Mouse (Mus musculus) MEL (cell line): ENCODE data around the gene Zswim7. TPM values are rescaled to one million over a fixed set of nuclear protein-coding genes. Genes with fewer than 3 reads are reported as not detected.

Experiments
- DNase-seq: peaks from one replicate; pipeline ENCODE4 v3.0.0; 2011; ENCODE audit warnings: low read depth, low spot score
- H3K27ac ChIP-seq: 2 replicates; pipeline ENCODE4 v1.5.1; 2012; ENCODE audit warnings: low read depth, mild to moderate bottlenecking, control low read depth, low read length, moderate library complexity; ENCODE audit not compliant: control insufficient read depth
- H3K27me3 ChIP-seq, 2 experiments: fragments of 150-350 bp in 1 of 2; sonication (generic) in 1 of 2; 2 replicates each; pipeline ENCODE4 v1.6.1; 2012; ENCODE audit warnings: low read length in 2 of 2, mild to moderate bottlenecking in 2 of 2, improper control_type of control experiment in 1 of 2, moderate library complexity in 1 of 2; ENCODE audit not compliant: insufficient read depth in 2 of 2, control insufficient read depth in 1 of 2
- H3K36me3 ChIP-seq, 2 experiments: 2 replicates each; pipeline ENCODE4 v1.6.1; 2012 to 2014; ENCODE audit warnings: low read length in 2 of 2, improper control_type of control experiment in 1 of 2, inconsistent platforms in 1 of 2, mild to moderate bottlenecking in 1 of 2; ENCODE audit not compliant: insufficient read depth in 2 of 2, control insufficient read depth in 1 of 2
- H3K4me1 ChIP-seq, 2 experiments: fragments of 150-350 bp in 1 of 2; sonication (generic) in 1 of 2; 2 replicates each; pipeline ENCODE4 v1.6.1; 2012; ENCODE audit warnings: low read length in 2 of 2, improper control_type of control experiment in 1 of 2, mild to moderate bottlenecking in 1 of 2; ENCODE audit not compliant: insufficient read depth in 2 of 2, control insufficient read depth in 1 of 2
- H3K4me3 ChIP-seq, 2 experiments: fragments of 150-350 bp in 1 of 2; sonication (generic) in 1 of 2; 2 replicates each; pipeline ENCODE4 v1.5.1; 2012; ENCODE audit warnings: low read depth in 2 of 2, low read length in 2 of 2, mild to moderate bottlenecking in 2 of 2, moderate library complexity in 2 of 2, control low read depth in 1 of 2, improper control_type of control experiment in 1 of 2; ENCODE audit not compliant: control insufficient read depth in 1 of 2, insufficient read depth in 1 of 2
- H3K79me2 ChIP-seq: 2 replicates; pipeline ENCODE4 v1.6.1; 2012; ENCODE audit warnings: mild to moderate bottlenecking, low read length, moderate library complexity; ENCODE audit not compliant: control insufficient read depth, poor library complexity, insufficient read depth
- H3K9ac ChIP-seq: 2 replicates; pipeline ENCODE4 v1.6.1; 2012; ENCODE audit warnings: low read depth, mild to moderate bottlenecking, control low read depth, low read length, moderate library complexity; ENCODE audit not compliant: control insufficient read depth, poor library complexity, severe bottlenecking
- H3K9me3 ChIP-seq: fragments of 150-350 bp; sonication (generic); replicated peaks from 2 replicates; pipeline ENCODE4 v1.6.1; 2012; ENCODE audit warnings: mild to moderate bottlenecking, low read length, improper control_type of control experiment, moderate library complexity; ENCODE audit not compliant: insufficient read depth
- CHD1 ChIP-seq: IDR thresholded peaks from 2 replicates; pipeline ENCODE4 v1.6.1; 2012; ENCODE audit warnings: low read depth, mild to moderate bottlenecking, inconsistent platforms, low read length, improper control_type of control experiment
- CHD2 ChIP-seq: IDR thresholded peaks from 2 replicates; pipeline ENCODE4 v1.6.1; 2011; ENCODE audit warnings: low read length, improper control_type of control experiment
- CTCF ChIP-seq, 3 experiments: IDR thresholded peaks in 2 of 3; conservative IDR thresholded peaks in 1 of 3; 2 replicates each; pipeline ENCODE4 v1.5.1; 2011 to 2012; ENCODE audit warnings: low read length in 3 of 3, low read depth in 2 of 3, mild to moderate bottlenecking in 2 of 3, improper control_type of control experiment in 1 of 3, inconsistent platforms in 1 of 3, mixed read lengths in 1 of 3, moderate library complexity in 1 of 3; ENCODE audit not compliant: control insufficient read depth in 1 of 3, insufficient read depth in 1 of 3, poor library complexity in 1 of 3, severe bottlenecking in 1 of 3
- ELF1 ChIP-seq: IDR thresholded peaks from 2 replicates; pipeline ENCODE4 v1.6.1; 2014; ENCODE audit warnings: low read depth, mild to moderate bottlenecking, inconsistent platforms, low read length, improper control_type of control experiment, moderate library complexity
- ETS1 ChIP-seq: IDR thresholded peaks from 2 replicates; pipeline ENCODE4 v1.6.1; 2012; ENCODE audit warnings: low read depth, mild to moderate bottlenecking, inconsistent platforms, low read length, improper control_type of control experiment, moderate library complexity
- GATA1 ChIP-seq: IDR thresholded peaks from 2 replicates; pipeline ENCODE4 v1.6.1; 2011; ENCODE audit warnings: low read depth, low read length, improper control_type of control experiment
- MAFK ChIP-seq: IDR thresholded peaks from 2 replicates; pipeline ENCODE4 v1.6.1; 2011; ENCODE audit warnings: low read depth, mild to moderate bottlenecking, low read length, improper control_type of control experiment, borderline replicate concordance
- MAX ChIP-seq: IDR thresholded peaks from 2 replicates; pipeline ENCODE4 v1.6.1; 2011; ENCODE audit warnings: low read length, improper control_type of control experiment
- MAZ ChIP-seq: IDR thresholded peaks from 2 replicates; pipeline ENCODE4 v1.6.1; 2012; ENCODE audit warnings: low read depth, mild to moderate bottlenecking, inconsistent platforms, low read length, improper control_type of control experiment
- MEF2A ChIP-seq: IDR thresholded peaks from 2 replicates; pipeline ENCODE4 v1.6.1; 2014; ENCODE audit warnings: low read depth, mild to moderate bottlenecking, inconsistent platforms, low read length, improper control_type of control experiment; ENCODE audit not compliant: poor library complexity, insufficient replicate concordance, severe bottlenecking; ENCODE audit errors: extremely low read depth
- MXI1 ChIP-seq: IDR thresholded peaks from 2 replicates; pipeline ENCODE4 v1.6.1; 2011; ENCODE audit warnings: mild to moderate bottlenecking, low read depth, low read length, improper control_type of control experiment
- MYC ChIP-seq: IDR thresholded peaks from 2 replicates; pipeline ENCODE4 v1.6.1; 2011; ENCODE audit warnings: low read depth, mild to moderate bottlenecking, low read length, improper control_type of control experiment, moderate library complexity
- NELFE ChIP-seq: IDR thresholded peaks from 2 replicates; pipeline ENCODE4 v1.6.1; 2011; ENCODE audit warnings: low read depth, low read length, improper control_type of control experiment
- NRF1 ChIP-seq: IDR thresholded peaks from 2 replicates; pipeline ENCODE4 v1.6.1; 2014; ENCODE audit warnings: low read depth, mild to moderate bottlenecking, inconsistent platforms, low read length, improper control_type of control experiment, moderate library complexity; ENCODE audit not compliant: poor library complexity, insufficient read depth, severe bottlenecking
- POLR2AphosphoS5 ChIP-seq: IDR thresholded peaks from 2 replicates; pipeline ENCODE4 v1.6.1; 2012; ENCODE audit warnings: low read depth, borderline replicate concordance, mild to moderate bottlenecking, inconsistent platforms, low read length, moderate library complexity, mixed read lengths
- RAD21 ChIP-seq: IDR thresholded peaks from 2 replicates; pipeline ENCODE4 v1.6.1; 2011; ENCODE audit warnings: mild to moderate bottlenecking, low read depth, low read length, improper control_type of control experiment
- SMC3 ChIP-seq: IDR thresholded peaks from 2 replicates; pipeline ENCODE4 v1.6.1; 2011; ENCODE audit warnings: low read depth, low read length, improper control_type of control experiment
- UBTF ChIP-seq: IDR thresholded peaks from 2 replicates; pipeline ENCODE4 v1.6.1; 2012; ENCODE audit warnings: low read depth, mild to moderate bottlenecking, inconsistent platforms, low read length, improper control_type of control experiment, moderate library complexity, borderline replicate concordance; ENCODE audit not compliant: insufficient read depth
- USF1 ChIP-seq: IDR thresholded peaks from 2 replicates; pipeline ENCODE4 v1.6.1; 2014; ENCODE audit warnings: low read depth, mild to moderate bottlenecking, inconsistent platforms, low read length, improper control_type of control experiment, moderate library complexity
- ZC3H11A ChIP-seq: IDR thresholded peaks from 2 replicates; pipeline ENCODE4 v1.6.1; 2012; ENCODE audit warnings: low read depth, mild to moderate bottlenecking, inconsistent platforms, low read length, improper control_type of control experiment
- ZKSCAN1 ChIP-seq: IDR thresholded peaks from 2 replicates; pipeline ENCODE4 v1.6.1; 2012; ENCODE audit warnings: low read depth, mild to moderate bottlenecking, inconsistent platforms, low read length, improper control_type of control experiment, moderate library complexity
- ZMIZ1 ChIP-seq: IDR thresholded peaks from 2 replicates; pipeline ENCODE4 v1.6.1; 2012; ENCODE audit warnings: low read depth, mild to moderate bottlenecking, inconsistent platforms, low read length, improper control_type of control experiment, moderate library complexity
- ZNF384 ChIP-seq: IDR thresholded peaks from 2 replicates; pipeline ENCODE4 v1.6.1; 2012; ENCODE audit warnings: low read depth, mild to moderate bottlenecking, inconsistent platforms, low read length, improper control_type of control experiment
- polyA plus RNA-seq, 2 experiments: library from polyadenylated mRNA; stranded (reverse) in 1 of 2; unstranded in 1 of 2; fragments of >175 nt in 1 of 2; fragments of >200 nt in 1 of 2; gene quantifications; 2 replicates each; pipeline versions ENCODE4 v1.2.1 to v1.2.4; 2012; ENCODE audit warnings: low replicate concordance in 2 of 2, low read depth in 1 of 2; ENCODE audit not compliant: insufficient read length in 2 of 2, insufficient read depth in 1 of 2, missing spikeins in 1 of 2
- total RNA-seq: library from RNA; depleted of rRNA; stranded (reverse); fragments of 300-350 nt; gene quantifications from 2 replicates; pipeline ENCODE4 v1.2.3, GENCODE M21; 2012

The Zswim7 gene
- total and polyA plus RNA-seq, 3 experiments = 15.1 to 18.7 TPM; not detected in 1

DNA sequence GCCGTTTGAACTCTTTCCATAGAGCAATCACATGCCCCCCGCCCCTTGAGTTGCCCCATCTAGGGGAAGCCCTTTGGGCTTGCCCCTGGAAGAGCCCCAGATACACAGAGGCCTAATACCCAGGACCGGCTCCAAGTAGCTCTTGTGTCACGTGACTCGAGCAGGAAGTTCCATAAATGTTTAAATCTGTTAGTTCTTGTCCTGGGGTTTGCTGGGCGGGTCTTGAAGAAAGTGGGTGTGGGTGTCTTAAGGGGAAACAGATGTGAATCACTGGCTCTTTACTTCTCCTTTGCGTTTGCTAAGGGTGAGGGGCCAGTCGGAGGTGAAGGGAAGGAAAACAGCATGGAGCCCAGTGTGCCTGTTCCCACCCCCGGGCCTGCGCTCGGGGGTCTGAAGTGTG is 30.1 kb downstream of the Zswim7 start (continued):
- TF ChIP-seq ELF1 (peak; percentile 45; the same call in 1 of the 2 replicates), MEF2A (no peak), NELFE (no peak), USF1 (peak; percentile 97), ETS1 (peak; percentile 63; the same call in 1 of the 2 replicates), MXI1 (no peak), POLR2AphosphoS5 (no peak), MYC (no peak), UBTF (no peak), NRF1 (no peak), MAZ (no peak), CTCF (IDR thresholded peaks at IDR 0.05 in 2 of 3, conservative IDR thresholded peaks at IDR 0.05 in 1 of 3; ENCODE audit: control insufficient read depth in 1 of 3, insufficient read depth in 1 of 3, low read depth in 2 of 3, low read length in 3 of 3, poor library complexity in 1 of 3, severe bottlenecking in 1 of 3) (no peak), CHD2 (no peak), ZNF384 (no peak), GATA1 (no peak), ZMIZ1 (no peak)
- TF ChIP-seq, all 39 proteins: peak for 11

DNA sequence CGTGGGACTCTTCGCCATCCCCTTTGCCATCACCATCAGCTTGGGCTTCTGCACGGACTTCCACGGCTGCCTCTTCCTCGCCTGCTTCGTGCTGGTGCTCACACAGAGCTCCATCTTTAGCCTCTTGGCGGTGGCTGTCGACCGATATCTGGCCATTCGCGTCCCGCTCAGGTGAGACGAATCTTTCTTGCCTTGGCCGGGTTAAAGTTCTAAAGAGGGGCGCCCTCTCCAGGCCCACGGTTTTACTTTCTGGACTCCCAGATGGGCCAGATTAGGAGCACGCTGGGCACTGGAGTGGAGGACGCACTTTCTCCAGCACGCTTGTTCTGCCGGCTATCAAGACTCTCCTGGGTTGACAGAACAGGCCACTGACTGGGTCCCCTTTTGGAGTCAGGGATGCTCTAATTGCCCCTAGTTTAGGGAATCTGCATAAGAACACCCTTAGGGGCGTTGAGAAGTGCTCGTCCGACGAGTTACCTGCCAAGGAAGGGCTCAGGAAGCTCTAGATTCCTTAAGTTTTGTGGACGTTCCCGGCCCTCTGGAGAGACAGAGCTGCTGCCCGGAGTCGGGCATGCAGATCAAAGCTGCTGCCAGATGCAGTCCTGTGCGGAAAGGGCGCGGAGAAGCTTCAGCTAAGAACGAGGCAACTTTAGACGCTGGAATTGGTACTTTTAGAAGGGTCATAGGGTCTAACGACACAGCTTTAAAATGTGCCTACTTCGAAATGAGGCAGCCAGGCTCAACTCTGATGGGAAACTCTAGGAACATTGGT is 31.7 kb downstream of the Zswim7 start:
- no peak for DNase-seq
- peak overlapping the region; percentile 65 for H3K9ac ChIP-seq
- TF ChIP-seq MEF2A (no peak), MAX (peak; percentile 13), MAZ (peak; percentile 46; the same call in 1 of the 2 replicates), RAD21 (peak; percentile 12), ZKSCAN1 (no peak), CHD1 (no peak), ZC3H11A (no peak; the same call in 1 of the 2 replicates), CTCF (IDR thresholded peaks at IDR 0.05 in 2 of 3, conservative IDR thresholded peaks at IDR 0.05 in 1 of 3; ENCODE audit: control insufficient read depth in 1 of 3, insufficient read depth in 1 of 3, low read depth in 2 of 3, low read length in 3 of 3, poor library complexity in 1 of 3, severe bottlenecking in 1 of 3) (peak in 1 of 3 experiments; percentile 34; a peak in 3 of 6 replicates), SMC3 (peak; percentile 35), MAFK (no peak)
- H3K27ac ChIP-seq = no peak overlapping the region
- no peaks in the 10 kb centered on the region for H3K79me2 ChIP-seq
- no peaks in the 10 kb centered on the region for H3K9me3 ChIP-seq
- H3K27me3 ChIP-seq = no peaks in the 10 kb centered on the region
- peak overlapping the region; percentile 76 to 79 for H3K4me3 ChIP-seq
- peaks cover 0 to 13% of the 10 kb centered on the region in 2 experiments; a peak in 2 of 4 replicates for H3K36me3 ChIP-seq
- H3K4me1 ChIP-seq = peaks cover 0 to 16% of the 10 kb centered on the region in 2 experiments; a peak in 3 of 4 replicates
